Mouse (Mus musculus): ENCODE measurements around the gene Rcbtb2.

GRCm38 (mm10) chr14:73174091-73174995 is 51.5 kb downstream of the Rcbtb2 start:
- TF ChIP-seq E2F4 (IDR thresholded peaks at IDR 0.05; ENCODE audit: insufficient read depth) (no peak), TCF3 (IDR thresholded peaks at IDR 0.05; ENCODE audit: insufficient read length, low read depth) (no peak), MAX (IDR thresholded peaks at IDR 0.05; ENCODE audit: low read depth) (no peak), POLR2A (IDR thresholded peaks at IDR 0.05; ENCODE audit: insufficient read length, low read depth) (no peak), MYOD1 (IDR thresholded peaks at IDR 0.05; ENCODE audit: control insufficient read depth in 1 of 3, insufficient read length in 2 of 3, low read depth in 2 of 3) (no peak), CEBPB (IDR thresholded peaks at IDR 0.05; ENCODE audit: insufficient read depth, poor library complexity, severe bottlenecking) (no peak), MYOG (IDR thresholded peaks at IDR 0.05; ENCODE audit: control insufficient read depth in 1 of 3, insufficient read depth in 1 of 3, insufficient read length in 2 of 3, low read depth in 2 of 3) (no peak), USF1 (IDR thresholded peaks at IDR 0.05; ENCODE audit: low read depth) (no peak), POLR2AphosphoS2 (IDR thresholded peaks at IDR 0.05; ENCODE audit: insufficient read length, low read depth) (no peak), TCF12 (IDR thresholded peaks at IDR 0.05; ENCODE audit: insufficient read depth, poor library complexity, severe bottlenecking) (no peak)

Measured in myocyte (in vitro differentiated cells).